Mouse (Mus musculus): Measurements from ENCODE around the gene Dab1.

The Dab1 gene

GRCm38 (mm10) chr4:104538420-104538819 lies 919.3 kb downstream of the Dab1 start:
- DNase-seq: no peak

- DNase-seq: no peak
Measured at GRCm38 (mm10) chr4:104539047-104539446, 919.9 kb downstream of the Dab1 start.

DNA sequence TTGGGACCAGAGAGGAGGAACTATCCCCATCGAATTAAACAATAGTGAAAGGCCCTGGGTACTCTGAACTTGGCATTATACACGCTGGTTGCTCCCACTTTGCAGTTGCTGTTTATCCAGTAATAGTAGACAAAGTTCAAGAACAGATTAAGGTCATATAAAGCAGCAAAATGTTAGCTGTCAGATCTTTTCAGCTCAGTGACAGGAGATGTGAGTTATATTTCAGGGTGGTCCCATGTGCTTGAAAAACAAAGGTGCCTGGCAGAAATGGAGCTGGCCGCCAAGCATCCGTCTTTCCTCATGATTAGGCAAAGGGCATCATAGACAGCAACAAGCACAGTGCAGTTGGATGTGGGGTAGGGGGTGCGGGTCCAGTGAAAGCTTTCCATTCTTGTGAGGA lies 927.9 kb downstream of the Dab1 start:
- DNase-seq: no peak

- DNase-seq: no peak
Measured at GRCm38 (mm10) chr4:104548287-104548686, 929.1 kb downstream of the Dab1 start.

- DNase-seq: no peak
Measured at GRCm38 (mm10) chr4:104550581-104551205, 931.5 kb downstream of the Dab1 start.

DNA sequence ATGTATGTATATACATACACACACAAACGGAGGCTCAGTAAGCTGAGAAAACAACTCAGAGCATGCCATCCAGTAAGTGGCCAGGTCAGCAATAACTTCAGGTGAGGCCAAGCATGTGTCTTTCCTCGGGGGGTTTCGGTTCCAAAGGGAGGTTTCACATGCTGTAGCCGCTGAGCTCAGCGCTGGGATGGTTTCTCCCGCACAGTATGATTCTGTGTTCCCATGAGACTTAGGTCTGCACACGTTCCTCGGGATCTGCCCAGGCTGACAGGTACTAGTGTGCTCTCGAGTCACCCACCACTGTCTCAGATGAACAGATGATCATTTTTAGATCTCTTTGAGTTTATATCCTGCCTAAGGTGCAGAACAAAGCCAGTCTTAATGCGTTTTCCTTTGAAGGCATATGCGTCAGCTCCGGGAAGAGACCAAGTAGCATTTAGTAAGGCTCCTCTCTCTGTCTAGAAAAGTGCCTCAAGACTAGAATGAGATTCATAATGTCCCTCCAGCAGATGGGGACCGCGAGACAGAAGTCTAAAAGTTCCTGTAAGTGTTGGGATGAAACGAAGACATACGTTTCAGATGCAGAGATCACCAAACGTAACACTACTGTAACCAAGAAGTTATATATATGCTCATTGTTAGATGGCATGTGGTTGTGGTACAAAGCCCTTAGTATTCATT lies 932.4 kb downstream of the Dab1 start:
- no peak for DNase-seq

- no peak for DNase-seq
Measured at GRCm38 (mm10) chr4:104555408-104555807, 936.2 kb downstream of the Dab1 start.

GRCm38 (mm10) chr4:104563512-104563911 lies 944.4 kb downstream of the Dab1 start:
- no peak for DNase-seq

GRCm38 (mm10) chr4:104570523-104570922 lies 951.4 kb downstream of the Dab1 start:
- DNase-seq: no peak

DNA sequence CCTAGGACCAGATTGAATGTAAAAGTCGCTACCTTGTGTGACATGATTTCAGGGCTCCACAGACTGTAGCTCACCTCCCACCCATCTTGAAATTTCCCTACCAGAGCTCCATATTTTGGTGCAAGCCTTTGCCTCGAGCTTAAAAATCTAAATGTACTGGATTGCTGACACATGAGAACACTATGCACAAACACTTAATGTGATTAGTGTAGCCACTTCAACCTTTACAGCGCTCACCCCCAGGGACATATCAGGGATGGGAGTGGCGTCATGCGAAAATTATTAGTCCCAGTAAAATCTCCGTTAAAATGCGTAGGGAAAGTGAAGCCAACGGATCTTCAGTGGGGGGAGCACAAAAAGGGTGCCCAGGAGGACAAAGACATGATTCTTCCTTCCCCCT lies 953.3 kb downstream of the Dab1 start:
- DNase-seq: no peak

- DNase-seq: no peak
Measured at GRCm38 (mm10) chr4:104573419-104573818, 954.3 kb downstream of the Dab1 start.

GRCm38 (mm10) chr4:104578370-104578769 lies 959.2 kb downstream of the Dab1 start:
- peak; percentile 23 to 29 for DNase-seq

GRCm38 (mm10) chr4:104579946-104580544 lies 960.9 kb downstream of the Dab1 start:
- DNase-seq: no peak

- DNase-seq: no peak
Measured at GRCm38 (mm10) chr4:104582726-104583125, 963.6 kb downstream of the Dab1 start.

DNA sequence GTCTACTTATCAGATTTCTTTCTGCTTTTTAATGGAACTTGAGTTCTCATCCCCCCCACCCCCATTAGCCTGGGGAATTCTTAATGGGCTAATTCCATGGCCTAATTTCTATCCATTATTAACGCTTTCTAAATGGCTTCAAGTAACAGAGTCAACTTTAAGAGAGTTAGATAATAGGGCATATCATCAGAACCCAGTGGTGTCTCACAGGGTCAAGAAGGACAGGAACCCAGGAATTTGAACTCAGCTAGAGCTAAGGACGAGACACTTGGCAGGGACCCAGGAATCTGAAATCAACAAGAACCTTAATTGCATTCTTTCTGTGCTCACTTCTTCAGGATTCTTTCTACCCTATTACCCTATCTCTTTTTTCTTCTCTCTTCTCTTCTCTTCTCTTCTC lies 968.7 kb downstream of the Dab1 start:
- DNase-seq: no peak

DNA sequence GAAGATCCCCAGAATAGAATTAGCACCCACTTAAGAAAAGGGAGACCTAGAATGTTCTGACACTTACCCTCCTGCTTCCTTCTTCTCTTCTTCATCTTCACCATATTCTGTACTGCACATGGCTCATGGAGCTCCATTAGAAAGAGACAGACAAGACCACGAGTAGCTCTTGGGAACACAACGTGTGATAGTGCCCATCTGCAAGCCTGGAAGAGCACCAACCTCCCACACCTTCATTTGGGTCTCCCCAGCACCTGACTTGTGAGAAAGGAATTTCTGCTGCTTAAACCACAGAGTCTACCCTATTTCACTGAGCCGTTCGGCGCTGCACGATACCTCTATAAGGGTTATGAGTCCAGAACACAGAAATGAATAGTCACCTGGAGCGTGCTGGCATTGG lies 977.8 kb downstream of the Dab1 start:
- DNase-seq: no peak

DNA sequence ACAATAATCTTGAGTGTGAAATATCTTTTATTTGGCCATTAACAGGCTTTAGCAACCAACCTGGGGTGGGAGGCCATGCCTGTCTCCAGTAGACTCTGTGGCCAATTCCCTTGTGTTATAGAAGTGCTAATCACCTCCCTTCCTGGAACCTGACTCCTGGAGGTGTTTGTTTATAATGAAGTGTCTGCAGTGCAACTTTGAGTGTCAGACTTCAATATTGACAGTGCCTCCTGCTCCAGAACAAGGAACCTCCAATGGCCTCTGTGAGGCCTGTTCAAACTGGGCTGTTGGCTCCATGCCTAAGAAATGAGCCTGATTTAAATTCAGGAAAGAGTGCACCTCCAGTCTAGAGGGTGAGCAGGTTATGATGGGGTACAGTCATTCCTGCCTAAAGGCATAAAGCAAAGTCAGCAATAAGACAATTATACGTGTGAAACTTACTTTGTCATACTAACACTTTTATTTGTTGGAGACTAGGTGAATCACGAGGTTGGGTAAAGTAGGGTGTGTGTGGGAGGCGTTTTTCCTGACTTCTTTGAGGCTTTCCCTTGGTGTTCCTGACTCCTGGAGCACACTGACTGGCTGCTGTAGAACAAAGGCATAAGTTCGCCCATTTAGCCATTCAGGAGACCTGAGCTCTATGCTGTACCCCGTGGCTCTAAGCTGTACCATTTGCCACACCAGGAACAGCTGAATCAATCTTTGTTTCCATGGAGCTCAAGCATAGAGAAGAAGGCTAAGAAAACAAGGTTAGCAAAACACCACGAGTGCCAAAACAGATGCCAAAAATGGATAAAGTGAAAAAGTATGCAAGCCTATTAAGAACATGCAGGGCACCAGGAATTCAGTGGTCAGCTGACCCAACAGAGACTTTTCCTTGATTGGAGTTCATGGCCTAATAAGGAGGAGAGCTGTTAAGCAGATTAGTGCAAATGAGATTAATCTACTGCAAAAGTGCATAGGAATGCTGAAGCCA lies 978.6 kb downstream of the Dab1 start:
- DNase-seq: no peak

DNA sequence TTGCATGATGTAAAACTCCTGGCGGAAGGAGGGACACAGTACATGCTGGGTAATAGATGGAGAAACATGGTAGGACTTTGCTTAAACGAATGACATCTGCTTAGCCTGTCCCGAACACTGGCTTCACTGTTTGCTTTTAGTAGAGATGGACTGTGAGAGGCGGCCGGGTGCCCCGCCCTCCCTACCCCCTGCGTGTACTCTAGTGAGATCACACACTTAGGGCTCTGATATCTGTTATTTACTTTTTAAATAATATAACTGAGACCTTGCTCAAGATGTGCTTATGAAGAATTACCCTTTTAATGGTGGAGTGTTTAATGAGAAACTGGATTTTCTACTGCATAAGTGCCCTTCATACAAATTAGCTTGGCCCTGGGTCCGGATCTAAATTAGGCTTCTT lies 983.6 kb downstream of the Dab1 start:
- DNase-seq: no peak

DNA sequence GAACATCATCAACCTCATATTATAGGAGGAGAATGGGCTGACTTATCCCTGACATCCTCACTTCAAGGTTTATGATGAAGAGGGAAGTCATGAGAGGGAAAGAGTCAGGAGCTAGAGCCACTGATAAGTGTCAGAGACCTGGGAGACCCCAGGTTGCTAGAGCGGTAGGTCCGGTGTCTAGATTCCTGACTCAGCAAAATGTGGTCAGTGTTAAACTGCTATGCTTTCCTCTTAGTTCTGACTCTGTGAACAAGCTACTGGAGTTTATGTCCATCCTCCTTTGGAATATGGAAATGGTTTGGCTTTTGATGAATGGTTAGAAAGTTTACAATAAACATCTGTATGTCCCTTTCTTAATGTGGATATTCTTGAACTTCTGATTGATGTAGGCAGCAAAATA lies 985.1 kb downstream of the Dab1 start:
- DNase-seq: no peak

DNA sequence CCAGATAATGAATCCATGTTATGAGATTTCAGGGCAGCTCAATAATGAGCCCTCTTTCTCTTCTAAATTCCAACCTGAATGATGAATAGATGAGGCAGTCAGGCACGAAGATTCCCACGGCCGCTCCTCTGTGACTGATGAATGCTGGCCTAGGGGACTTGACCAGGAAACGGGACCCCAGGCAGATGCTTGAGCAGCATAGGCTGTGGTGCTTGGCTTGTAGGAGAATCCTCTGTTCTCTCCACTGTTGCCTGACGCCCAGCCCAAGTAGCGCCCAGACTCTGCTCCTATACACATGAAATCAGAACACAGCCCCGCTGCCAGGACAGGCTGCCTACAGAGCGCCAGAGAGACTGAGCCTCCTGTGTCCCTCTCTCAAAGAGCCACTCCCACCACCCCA lies 987.7 kb downstream of the Dab1 start:
- DNase-seq: no peak

GRCm38 (mm10) chr4:104607636-104608035 lies 988.5 kb downstream of the Dab1 start:
- DNase-seq: no peak

- no peak for DNase-seq
Measured at GRCm38 (mm10) chr4:104619452-104619851, 1000.3 kb downstream of the Dab1 start.

DNA sequence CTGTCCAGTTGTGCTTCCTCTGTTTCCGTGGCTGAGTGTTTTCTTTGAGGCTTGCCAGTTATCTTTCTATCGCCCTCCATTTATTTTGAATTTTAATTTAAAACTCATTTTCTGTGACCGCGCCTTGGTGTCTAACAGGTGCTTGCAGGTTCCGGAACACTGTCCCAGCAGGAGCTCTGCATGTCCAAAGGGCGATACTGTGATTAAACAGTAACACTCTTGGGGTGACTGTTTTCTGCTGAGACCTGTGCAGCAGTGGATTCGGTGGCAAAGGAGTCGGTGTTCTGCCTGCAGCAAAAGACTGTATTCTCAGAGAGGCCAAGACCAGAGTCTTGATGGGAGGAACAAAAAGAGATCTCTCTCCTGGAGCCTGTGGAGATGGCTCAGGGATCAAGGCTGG lies 1006.2 kb downstream of the Dab1 start:
- no peak for DNase-seq

All from cerebellum, postnatal 36 days (tissue).